Mouse (Mus musculus): ENCODE results near the gene Dnah2.

Gene Dnah2

GRCm38 (mm10) chr11:69390400-69391034, 158.4 kb downstream of the Dnah2 start:
- DNase-seq (ENCODE audit: low spot score): no peak

- no peak for DNase-seq (ENCODE audit: low spot score)
These were observed 159.1 kb downstream of the Dnah2 start for GRCm38 (mm10) chr11:69389531-69390399.

GRCm38 (mm10) chr11:69388680-69389079, 160.2 kb downstream of the Dnah2 start:
- DNase-seq (ENCODE audit: low spot score): no peak

GRCm38 (mm10) chr11:69386758-69387157, 162.2 kb downstream of the Dnah2 start:
- no peak for DNase-seq (ENCODE audit: low spot score)

GRCm38 (mm10) chr11:69384979-69385378, 163.9 kb downstream of the Dnah2 start:
- no peak for DNase-seq (ENCODE audit: low spot score)

GRCm38 (mm10) chr11:69382478-69383105, 166.3 kb downstream of the Dnah2 start:
- DNase-seq (ENCODE audit: low spot score): no peak

- no peak for DNase-seq (ENCODE audit: low spot score)
These were observed 167.6 kb downstream of the Dnah2 start for GRCm38 (mm10) chr11:69381356-69381755.

GRCm38 (mm10) chr11:69379600-69379999, 169.3 kb downstream of the Dnah2 start:
- DNase-seq (ENCODE audit: low spot score): no peak

GRCm38 (mm10) chr11:69377766-69378165, 171.1 kb downstream of the Dnah2 start:
- no peak for DNase-seq (ENCODE audit: low spot score)

- DNase-seq (ENCODE audit: low spot score): no peak
These were observed 173.3 kb downstream of the Dnah2 start for GRCm38 (mm10) chr11:69375646-69376045.

- DNase-seq (ENCODE audit: low spot score): no peak
These were observed 175.5 kb downstream of the Dnah2 start for GRCm38 (mm10) chr11:69373223-69373965.

- DNase-seq (ENCODE audit: low spot score): no peak
These were observed 176.1 kb downstream of the Dnah2 start for GRCm38 (mm10) chr11:69372780-69373170.

GRCm38 (mm10) chr11:69372056-69372779, 176.7 kb downstream of the Dnah2 start:
- no peak for DNase-seq (ENCODE audit: low spot score)

GRCm38 (mm10) chr11:69371601-69372000, 177.3 kb downstream of the Dnah2 start:
- no peak for DNase-seq (ENCODE audit: low spot score)

- DNase-seq (ENCODE audit: low spot score): no peak
These were observed 178.1 kb downstream of the Dnah2 start for GRCm38 (mm10) chr11:69370817-69371215.
